Mouse (Mus musculus) embryonic facial prominence, embryonic 12.5 days (tissue): ENCODE data around the gene Snapc1. TPM values are rescaled to one million over a fixed set of nuclear protein-coding genes. Genes with fewer than 3 reads are reported as not detected.

Experiments used
- ATAC-seq: fragments of 200-750 bp; cut with Nextera tagmentation; 2 replicates; pipeline ENCODE4 v1.8.0; 2017; ENCODE audit not compliant: insufficient number of reproducible peaks, insufficient read depth, low FRiP score, low TSS enrichment
- H3K27ac ChIP-seq: fragments of 300-500 bp; sonication (generic); 2 replicates; pipeline ENCODE4 v1.5.1; 2016; ENCODE audit warnings: mild to moderate bottlenecking
- H3K27me3 ChIP-seq: fragments of 300-500 bp; sonication (generic); 2 replicates; pipeline ENCODE4 v1.6.1; 2016; ENCODE audit warnings: mild to moderate bottlenecking, moderate library complexity
- H3K36me3 ChIP-seq: fragments of 300-500 bp; sonication (generic); 2 replicates; pipeline ENCODE4 v1.6.1; 2016; ENCODE audit warnings: mild to moderate bottlenecking
- H3K4me1 ChIP-seq: fragments of 300-500 bp; sonication (generic); 2 replicates; pipeline ENCODE4 v1.6.1; 2016
- H3K4me2 ChIP-seq: fragments of 300-500 bp; sonication (generic); replicated peaks from 2 replicates; pipeline ENCODE4 v1.6.1; 2016; ENCODE audit warnings: mild to moderate bottlenecking, moderate library complexity
- H3K4me3 ChIP-seq: fragments of 300-500 bp; sonication (generic); 2 replicates; pipeline ENCODE4 v1.5.1; 2016; ENCODE audit warnings: mild to moderate bottlenecking
- H3K9ac ChIP-seq: fragments of 300-500 bp; sonication (generic); 2 replicates; pipeline ENCODE4 v1.6.1; 2016; ENCODE audit warnings: mild to moderate bottlenecking, moderate library complexity
- H3K9me3 ChIP-seq: fragments of 300-500 bp; sonication (generic); 2 replicates; pipeline ENCODE4 v1.6.1; 2016; ENCODE audit warnings: mild to moderate bottlenecking, moderate library complexity
- WGBS: fragments of 180-500 bp; shearing (Covaris S2); methylation state at CpG from one replicate; pipeline ENCODE4 v1.1.7; 2016; 5-methylcytosine and 5-hydroxymethylcytosine counted together
- polyA plus RNA-seq: library from polyadenylated mRNA; unstranded; fragments of >200 nt; fragmentation: Nextera tagmentation; extraction: Ambion mirVana; gene quantifications from 2 replicates; pipeline ENCODE4 v1.2.1, GENCODE M21; 2016

The Snapc1 gene
- polyA plus RNA-seq, 1 experiment from 2014 or later, result 25.2 TPM

DNA sequence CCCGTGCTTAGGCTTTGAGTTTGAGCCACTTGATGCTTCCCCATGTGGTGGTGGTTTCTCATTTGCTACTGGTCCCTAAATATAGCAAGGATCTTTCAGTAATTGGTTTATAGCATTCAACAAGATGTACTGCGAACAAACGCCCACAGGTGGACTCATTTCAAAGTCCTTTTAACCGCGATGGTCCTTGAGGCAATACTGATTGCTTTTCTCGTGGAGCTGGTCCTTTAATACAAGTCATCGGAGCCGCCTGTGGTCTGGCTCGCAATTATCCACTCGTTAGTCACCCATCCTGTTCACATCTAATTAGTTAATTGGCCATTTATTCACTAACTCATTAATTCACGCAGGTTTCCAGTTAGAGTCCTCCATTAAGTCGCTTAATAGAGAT lies 32.6 kb downstream of the Snapc1 start:
- Histone ChIP-seq H3K36me3 (no peaks in the 10 kb centered on the region), H3K27me3 (peaks cover 29% of the 10 kb centered on the region), H3K4me3 (0 out of 2 replicates have a peak overlapping the region, but pooled peaks have one; percentile 58), H3K9me3 (no peaks in the 10 kb centered on the region), H3K4me2 (peak overlapping the region; percentile 90), H3K9ac (0 out of 2 replicates have a peak overlapping the region, but pooled peaks have one; percentile 63), H3K27ac (no peak overlapping the region), H3K4me1 (peaks cover 5% of the 10 kb centered on the region; the same call in 1 of the 2 replicates)
- 49% methylated on average over 12 of the region's 12 CpGs for WGBS
- no peak for ATAC-seq

DNA sequence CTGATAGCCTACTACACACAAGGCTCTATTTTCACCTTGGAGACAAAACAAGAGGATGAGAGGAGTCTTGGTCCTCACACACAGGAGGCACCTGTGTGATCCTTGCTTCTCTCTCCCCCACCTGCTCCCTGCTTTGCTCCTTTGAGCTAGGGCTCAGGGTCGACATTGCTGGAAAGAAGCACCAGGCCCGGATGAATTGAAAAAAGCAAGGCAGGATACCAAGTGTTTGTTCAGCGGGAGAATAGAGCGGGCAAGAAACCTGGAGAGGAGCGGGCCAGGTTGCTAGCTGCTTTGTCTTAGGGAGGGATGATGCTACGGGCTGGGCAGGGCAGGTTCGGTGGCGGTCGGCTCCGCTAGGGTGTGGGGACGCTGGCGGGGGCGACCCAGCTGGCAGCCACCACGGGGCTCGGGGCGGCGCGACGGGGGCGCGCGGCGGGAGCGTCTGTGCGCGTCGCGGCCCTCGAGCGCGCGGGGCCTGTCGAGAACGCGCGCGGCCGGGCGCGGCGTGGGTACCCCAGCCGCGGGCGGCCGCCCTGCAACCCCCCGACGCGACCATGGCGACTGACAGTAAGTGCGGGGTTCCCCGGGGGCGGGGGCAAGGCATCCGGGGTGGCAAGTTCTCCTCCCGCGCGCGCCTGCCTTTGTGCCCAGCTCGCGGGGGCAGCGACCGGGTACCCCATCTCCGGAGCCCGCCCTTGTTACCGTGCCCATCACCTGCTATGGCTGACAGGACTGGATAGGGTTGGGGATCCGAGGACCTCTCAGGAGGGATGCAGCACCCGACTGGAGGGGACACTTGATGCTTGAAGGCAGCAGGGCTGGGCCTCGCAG lies 33.2 kb downstream of the Snapc1 start, which contains the start of gene Syt16:
Gene Syt16 (plus strand): TSS at position 365 of the 831 bp plus-strand sequence.
- H3K9ac ChIP-seq, result peak within 1 kb of the TSS; percentile 63
- ATAC-seq, result 0 out of 2 replicates have a peak, but pooled peaks have one; percentile 22

DNA sequence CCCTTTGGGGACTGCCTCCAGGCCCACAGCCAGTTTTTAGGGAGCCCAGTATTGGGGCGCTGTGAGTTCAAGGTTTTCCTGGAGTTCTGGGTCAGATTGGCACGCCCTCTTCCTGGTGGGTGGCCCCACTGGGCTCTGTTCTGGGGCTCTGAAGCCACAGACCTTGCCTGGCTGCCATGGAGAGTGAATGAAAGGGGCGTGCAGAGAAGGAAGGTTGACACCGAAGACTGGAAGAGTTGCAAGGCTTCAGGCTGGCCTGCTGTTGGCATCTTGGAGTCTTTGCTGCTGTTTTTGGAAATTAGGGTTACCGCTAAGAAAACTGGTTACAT lies 33.8 kb downstream of the Snapc1 start:
- H3K36me3 ChIP-seq, result no peaks in the 10 kb centered on the region
- H3K27ac ChIP-seq, result no peak overlapping the region
- 33% methylated on average over 5 of the region's 5 CpGs for WGBS
- peak overlapping the region; percentile 90 for H3K4me2 ChIP-seq
- ATAC-seq, result no peak
- H3K4me3 ChIP-seq, result peak overlapping the region; percentile 58
- peak overlapping the region; percentile 63 for H3K9ac ChIP-seq
- peaks cover 5% of the 10 kb centered on the region; the same call in 1 of the 2 replicates for H3K4me1 ChIP-seq
- H3K27me3 ChIP-seq, result peaks cover 29% of the 10 kb centered on the region
- H3K9me3 ChIP-seq, result no peaks in the 10 kb centered on the region

More for the DNA sequence above, 33.2 kb downstream of the Snapc1 start, which contains the start of gene Syt16:
- no peak within 1 kb of the TSS for H3K27ac ChIP-seq
- peaks cover 5% of the 10 kb centered on the region; the same call in 1 of the 2 replicates for H3K4me1 ChIP-seq
- no peaks in the 10 kb centered on the region for H3K9me3 ChIP-seq
- H3K36me3 ChIP-seq, result no peaks in the 10 kb centered on the region
- 2% methylated on average over 63 of the region's 67 CpGs for WGBS
- peaks cover 29% of the 10 kb centered on the region for H3K27me3 ChIP-seq
- peak within 1 kb of the TSS; percentile 90 for H3K4me2 ChIP-seq
- H3K4me3 ChIP-seq, result peak within 1 kb of the TSS; percentile 58

DNA sequence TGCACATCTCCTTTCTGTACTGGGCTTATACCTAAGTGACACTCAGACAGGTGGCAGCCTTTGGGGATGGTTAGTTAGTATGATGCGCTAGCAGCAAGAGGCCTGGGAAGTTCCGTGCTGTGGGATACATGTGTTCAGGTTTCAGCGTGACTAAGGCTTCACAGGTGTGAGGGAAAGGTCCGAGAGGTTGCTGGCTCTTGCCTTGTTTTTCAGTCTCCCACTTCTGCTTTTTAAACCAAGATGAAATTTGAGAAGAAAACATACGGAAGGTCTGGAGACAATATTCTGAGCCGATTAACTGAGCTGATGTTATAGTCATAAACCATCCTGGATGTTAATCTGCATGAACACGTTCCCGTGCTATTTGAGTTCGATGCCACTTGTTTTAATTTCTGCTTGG lies 38.2 kb downstream of the Snapc1 start:
- Histone ChIP-seq H3K27ac (no peak overlapping the region), H3K9me3 (no peaks in the 10 kb centered on the region), H3K9ac (no peak overlapping the region), H3K4me1 (peaks cover 5% of the 10 kb centered on the region; the same call in 1 of the 2 replicates), H3K27me3 (peaks cover 18% of the 10 kb centered on the region), H3K4me3 (no peak overlapping the region), H3K4me2 (no peak overlapping the region), H3K36me3 (no peaks in the 10 kb centered on the region)
- no peak for ATAC-seq
- 69% methylated on average over 9 of the region's 9 CpGs for WGBS

DNA sequence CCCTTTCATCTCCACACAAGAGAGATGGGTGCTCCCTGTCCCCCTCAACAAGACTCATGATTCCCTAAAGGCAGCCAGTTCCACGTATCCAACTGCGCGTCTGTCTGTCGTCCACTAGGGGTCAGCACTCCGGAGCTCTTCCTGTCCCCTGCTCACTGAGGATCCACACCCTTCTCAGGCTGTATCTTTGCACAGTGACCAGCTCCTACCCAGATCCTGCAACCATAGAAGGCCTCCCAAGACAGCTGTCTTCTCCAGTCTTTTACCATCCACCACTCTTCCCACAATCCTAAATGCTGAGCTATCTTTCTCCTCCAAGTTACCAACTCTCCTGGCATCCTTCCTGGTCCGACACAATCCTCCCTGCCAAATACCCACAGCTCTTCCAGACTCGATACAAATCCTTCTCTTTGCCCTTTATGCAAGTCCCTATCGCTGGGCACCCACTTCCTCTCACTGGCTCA lies 45.2 kb downstream of the Snapc1 start:
- 28% methylated on average over 8 of the region's 8 CpGs for WGBS
- H3K4me3 ChIP-seq, result no peak overlapping the region
- H3K27ac ChIP-seq, result no peak overlapping the region
- H3K9me3 ChIP-seq, result no peaks in the 10 kb centered on the region
- no peak overlapping the region for H3K4me2 ChIP-seq
- no peak overlapping the region for H3K9ac ChIP-seq
- H3K4me1 ChIP-seq, result no peaks in the 10 kb centered on the region; the same call in 1 of the 2 replicates
- no peak for ATAC-seq
- no peaks in the 10 kb centered on the region for H3K36me3 ChIP-seq
- no peaks in the 10 kb centered on the region for H3K27me3 ChIP-seq

DNA sequence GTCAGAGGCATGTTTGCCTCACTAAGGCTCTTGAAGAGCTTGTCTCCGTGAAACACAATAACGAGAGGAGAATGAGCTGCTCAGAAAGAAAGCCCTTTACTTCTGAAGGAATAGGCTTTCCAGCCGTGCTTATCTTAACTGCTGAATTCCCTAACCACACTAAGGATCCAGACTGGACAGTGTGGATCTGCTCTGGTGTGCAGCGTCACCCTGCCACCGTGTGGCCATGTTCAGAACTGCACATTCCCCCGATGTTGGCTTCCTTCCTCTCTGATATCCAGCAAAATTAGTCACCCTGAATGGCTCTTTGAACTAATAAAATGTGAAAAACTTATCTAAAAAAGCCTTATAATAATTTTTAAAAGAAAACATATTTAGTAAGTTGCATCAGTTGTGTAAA lies 49.5 kb downstream of the Snapc1 start:
- 0 out of 2 replicates have a peak, but pooled peaks have one; percentile 58 for ATAC-seq

DNA sequence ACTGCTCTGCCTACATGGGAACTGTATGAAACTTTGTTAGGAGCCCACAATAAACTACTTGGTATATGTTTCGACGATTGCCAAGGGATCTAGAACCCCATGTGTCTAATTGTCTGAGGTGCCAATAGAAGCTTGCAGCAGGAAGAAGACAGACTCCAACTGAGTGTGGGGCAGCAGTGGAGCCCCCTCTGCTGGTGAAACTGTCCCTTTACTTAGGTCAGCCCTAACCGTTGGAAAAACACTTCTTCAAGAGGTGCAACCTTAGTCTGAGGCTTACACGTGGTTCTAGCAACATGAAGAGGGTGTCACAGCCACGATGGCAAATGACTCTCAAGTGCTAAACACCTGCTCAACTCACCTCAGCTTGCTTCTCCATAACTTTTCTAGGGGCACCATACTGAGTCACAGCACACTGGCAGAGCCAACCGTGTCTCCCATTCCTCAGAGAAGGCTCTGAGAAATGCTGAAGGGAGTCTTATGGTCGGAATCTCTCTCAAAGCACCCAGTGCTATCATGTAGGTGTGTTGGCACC lies 50.5 kb downstream of the Snapc1 start:
- H3K27me3 ChIP-seq, result no peaks in the 10 kb centered on the region
- H3K4me2 ChIP-seq, result no peak overlapping the region
- no peak overlapping the region for H3K9ac ChIP-seq
- no peaks in the 10 kb centered on the region; the same call in 1 of the 2 replicates for H3K4me1 ChIP-seq
- no peak for ATAC-seq
- 59% methylated on average over 7 of the region's 7 CpGs for WGBS
- no peak overlapping the region for H3K27ac ChIP-seq
- no peak overlapping the region for H3K4me3 ChIP-seq
- H3K9me3 ChIP-seq, result no peaks in the 10 kb centered on the region
- H3K36me3 ChIP-seq, result no peaks in the 10 kb centered on the region

More for the DNA sequence above, 49.5 kb downstream of the Snapc1 start:
- 2% methylated on average over 6 of the region's 6 CpGs for WGBS
- H3K4me2 ChIP-seq, result peak overlapping the region; percentile 16
- no peaks in the 10 kb centered on the region for H3K27me3 ChIP-seq
- no peak overlapping the region for H3K4me3 ChIP-seq
- H3K4me1 ChIP-seq, result no peaks in the 10 kb centered on the region; the same call in 1 of the 2 replicates
- H3K9me3 ChIP-seq, result no peaks in the 10 kb centered on the region
- H3K36me3 ChIP-seq, result no peaks in the 10 kb centered on the region
- H3K9ac ChIP-seq, result no peak overlapping the region
- no peak overlapping the region for H3K27ac ChIP-seq

DNA sequence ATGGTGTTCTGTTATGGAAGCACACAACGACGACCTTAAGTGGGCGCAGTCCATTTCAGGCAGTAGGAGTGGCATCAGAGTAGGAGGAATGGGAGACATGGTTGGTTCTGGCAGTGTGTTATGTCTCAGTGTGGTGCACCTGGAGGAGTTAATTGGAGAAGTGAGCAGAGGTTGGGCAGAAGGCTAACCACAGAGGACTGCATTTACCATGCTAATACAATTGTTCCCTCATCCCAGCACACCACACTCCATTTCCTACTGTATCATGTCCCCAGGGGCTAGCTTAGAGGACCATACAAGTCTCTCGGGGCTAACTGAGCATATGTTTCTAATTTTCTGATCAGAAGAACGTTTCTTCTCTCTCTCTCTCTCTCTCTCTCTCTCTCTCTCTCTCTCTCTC lies 51.2 kb downstream of the Snapc1 start:
- H3K27me3 ChIP-seq, result no peaks in the 10 kb centered on the region
- ATAC-seq, result no peak
- no peak overlapping the region for H3K4me3 ChIP-seq
- H3K9me3 ChIP-seq, result no peaks in the 10 kb centered on the region
- H3K9ac ChIP-seq, result no peak overlapping the region
- H3K4me1 ChIP-seq, result no peaks in the 10 kb centered on the region; the same call in 1 of the 2 replicates
- no peak overlapping the region for H3K27ac ChIP-seq
- WGBS, result 61% methylated on average over 5 of the region's 5 CpGs
- no peak overlapping the region for H3K4me2 ChIP-seq
- H3K36me3 ChIP-seq, result no peaks in the 10 kb centered on the region

DNA sequence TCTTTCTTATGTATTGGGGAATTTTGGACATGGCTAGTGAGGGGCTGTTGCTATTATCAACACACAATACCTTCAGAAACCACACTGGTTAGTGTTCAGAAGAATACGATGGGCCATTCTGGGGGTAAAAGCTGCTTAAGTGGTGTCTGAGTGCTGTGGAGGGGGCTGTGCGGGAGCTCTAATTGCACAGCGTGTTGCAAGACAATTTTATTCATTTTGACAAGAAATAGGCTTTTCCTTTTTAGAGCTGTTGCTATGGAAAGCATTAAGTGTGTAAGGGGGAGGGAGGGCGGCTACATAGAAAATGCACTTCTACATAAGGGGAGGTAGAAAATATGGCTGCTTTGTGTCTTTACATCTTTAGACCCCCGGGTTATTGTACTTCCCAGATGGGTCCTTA lies 59.0 kb downstream of the Snapc1 start:
- H3K4me1 ChIP-seq, result no peaks in the 10 kb centered on the region
- no peaks in the 10 kb centered on the region for H3K9me3 ChIP-seq
- WGBS, result 64% methylated on average over 5 of the region's 5 CpGs
- no peak overlapping the region for H3K4me3 ChIP-seq
- H3K4me2 ChIP-seq, result no peak overlapping the region
- ATAC-seq, result no peak
- H3K27ac ChIP-seq, result no peak overlapping the region
- no peaks in the 10 kb centered on the region for H3K27me3 ChIP-seq
- H3K9ac ChIP-seq, result no peak overlapping the region
- no peaks in the 10 kb centered on the region for H3K36me3 ChIP-seq

DNA sequence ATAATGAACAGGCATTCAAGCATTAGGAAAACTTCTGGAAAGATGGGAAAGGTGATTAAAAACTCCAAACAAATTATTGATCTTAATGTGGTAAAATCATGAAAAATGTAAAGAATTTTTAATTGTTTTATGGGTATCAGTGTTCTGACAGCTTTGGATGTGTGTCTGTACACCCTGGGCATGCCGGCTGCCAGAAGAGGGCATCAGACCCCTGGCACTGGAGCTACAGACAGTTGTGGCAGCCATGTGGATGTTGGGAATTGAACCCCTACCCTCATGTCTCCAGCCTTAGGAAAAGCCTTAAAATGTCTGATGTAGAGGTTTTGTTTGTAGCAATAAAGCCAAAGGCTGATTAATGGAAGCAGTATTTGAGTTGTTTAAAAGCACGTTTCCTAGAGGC lies 60.6 kb downstream of the Snapc1 start:
- no peak overlapping the region for H3K4me3 ChIP-seq
- no peak overlapping the region for H3K27ac ChIP-seq
- H3K36me3 ChIP-seq, result no peaks in the 10 kb centered on the region
- WGBS, result 85% methylated on average over 2 of the region's 2 CpGs
- H3K9ac ChIP-seq, result no peak overlapping the region
- no peak overlapping the region for H3K4me2 ChIP-seq
- H3K4me1 ChIP-seq, result no peaks in the 10 kb centered on the region
- H3K27me3 ChIP-seq, result no peaks in the 10 kb centered on the region
- no peaks in the 10 kb centered on the region for H3K9me3 ChIP-seq
- no peak for ATAC-seq
